Mouse (Mus musculus) liver, embryonic 14.5 days (tissue): ENCODE measurements around the gene Tram1l1. TPM values are rescaled to one million over a fixed set of nuclear protein-coding genes. Genes with fewer than 3 reads are reported as not detected.

Experiments
- ATAC-seq: fragments of 200-750 bp; cut with Nextera tagmentation; 2 replicates; pipeline ENCODE4 v1.8.0; 2017; ENCODE audit warnings: moderate number of reproducible peaks, mild to moderate bottlenecking, moderate library complexity; ENCODE audit not compliant: insufficient read depth
- DNase-seq, 3 experiments: peaks; one replicate each; pipeline ENCODE4 v3.0.0-alpha.2; 2012 to 2013; ENCODE audit warnings: low read depth in 3 of 3, low spot score in 3 of 3
- H3K27ac ChIP-seq: fragments of 300-500 bp; sonication (generic); 2 replicates; pipeline ENCODE4 v1.5.1; 2014; ENCODE audit warnings: moderate library complexity, mild to moderate bottlenecking, control low read depth, inconsistent platforms
- H3K27me3 ChIP-seq: fragments of 300-500 bp; sonication (generic); 2 replicates; pipeline ENCODE4 v1.6.1; 2014; ENCODE audit warnings: mild to moderate bottlenecking, low read length, moderate library complexity; ENCODE audit not compliant: control insufficient read depth, insufficient read depth
- H3K36me3 ChIP-seq: fragments of 300-500 bp; sonication (generic); replicated peaks from 2 replicates; pipeline ENCODE4 v1.6.1; 2014; ENCODE audit warnings: low read depth; ENCODE audit not compliant: control insufficient read depth, insufficient read depth
- H3K4me1 ChIP-seq, 2 experiments: fragments of 200-500 bp in 1 of 2; fragments of 300-500 bp in 1 of 2; sonication (generic) in 1 of 2; replicated peaks; 2 replicates each; pipeline ENCODE4 v1.6.1; 2012 to 2014; ENCODE audit warnings: antibody characterized with exemption in 1 of 2, inconsistent platforms in 1 of 2, low read length in 1 of 2; ENCODE audit not compliant: control insufficient read depth in 2 of 2, insufficient read depth in 2 of 2
- H3K4me2 ChIP-seq: fragments of 300-500 bp; sonication (generic); 2 replicates; pipeline ENCODE4 v1.6.1; 2014; ENCODE audit warnings: low read depth, mild to moderate bottlenecking, control low read depth, moderate library complexity
- H3K4me3 ChIP-seq, 2 experiments: fragments of 200-500 bp in 1 of 2; fragments of 300-500 bp in 1 of 2; sonication (generic) in 1 of 2; 2 replicates each; pipeline ENCODE4 v1.5.1; 2012 to 2014; ENCODE audit warnings: low read depth in 2 of 2, low read length in 2 of 2, mild to moderate bottlenecking in 2 of 2, control low read depth in 1 of 2, inconsistent platforms in 1 of 2, moderate library complexity in 1 of 2; ENCODE audit not compliant: insufficient read depth in 1 of 2
- H3K9ac ChIP-seq: fragments of 300-500 bp; sonication (generic); replicated peaks from 2 replicates; pipeline ENCODE4 v1.6.1; 2014; ENCODE audit warnings: mild to moderate bottlenecking, control low read depth, moderate library complexity
- H3K9me3 ChIP-seq: fragments of 300-500 bp; sonication (generic); 2 replicates; pipeline ENCODE4 v1.6.1; 2016; ENCODE audit warnings: low read length, mixed read lengths; ENCODE audit not compliant: control insufficient read depth
- CTCF ChIP-seq: IDR thresholded peaks from 2 replicates; pipeline ENCODE4 v1.5.1; 2016; ENCODE audit warnings: antibody characterized with exemption, low read depth, control low read depth
- EP300 ChIP-seq: IDR thresholded peaks from 2 replicates; pipeline ENCODE4 v1.6.1; 2016; ENCODE audit warnings: antibody characterized with exemption, low read depth
- WGBS: fragments of 180-500 bp; shearing (Covaris S2); extraction: QIAGEN DNeasy Blood & Tissue Kit; methylation state at CpG from one replicate; pipeline ENCODE4 v1.1.7; 2014; ENCODE audit not compliant: insufficient replicate concordance; 5-methylcytosine and 5-hydroxymethylcytosine counted together
- polyA plus RNA-seq, 2 experiments: library from polyadenylated mRNA; depleted of rRNA in 1 of 2; stranded (reverse) in 1 of 2; unstranded in 1 of 2; fragments of >200 nt; fragmentation: Nextera tagmentation in 1 of 2; extraction: Ambion mirVana in 1 of 2; gene quantifications; 2 replicates each; pipeline versions ENCODE4 v1.2.1 to v1.2.3; 2012 to 2014

Gene Tram1l1
- polyA plus RNA-seq, 2 experiments = 0.11 to 0.19 TPM

DNA sequence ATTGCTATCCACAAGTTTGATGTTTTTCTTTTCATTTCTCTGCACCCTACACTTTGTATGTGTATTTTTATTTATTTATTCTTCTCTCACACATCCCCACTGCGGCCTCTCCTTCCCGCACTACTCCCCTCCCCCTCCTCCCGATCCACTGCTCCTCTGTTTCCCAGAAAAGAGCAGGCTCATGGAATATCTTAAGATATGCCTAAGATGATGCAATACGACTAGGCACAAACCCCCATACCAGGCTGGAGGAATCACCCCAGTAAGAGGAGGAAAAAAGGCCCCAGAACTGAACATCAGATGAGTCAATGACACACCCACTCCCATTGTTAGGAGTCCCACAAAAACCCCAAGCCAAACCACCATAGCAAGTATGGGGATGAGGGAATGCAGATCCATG is 1.4 kb upstream of the Tram1l1 start:
- Histone ChIP-seq H3K4me2 (no peak overlapping the region), H3K27me3 (no peaks in the 10 kb centered on the region), H3K27ac (no peak overlapping the region), H3K4me1 (no peaks in the 10 kb centered on the region), H3K9me3 (no peaks in the 10 kb centered on the region), H3K36me3 (no peaks in the 10 kb centered on the region), H3K4me3 (no peak overlapping the region), H3K9ac (no peak overlapping the region)
- DNase-seq (no peak), ATAC-seq (no peak)
- WGBS = 57% methylated on average over 4 of the region's 4 CpGs
- no peak for TF ChIP-seq CTCF
- TF ChIP-seq EP300 = no peak

DNA sequence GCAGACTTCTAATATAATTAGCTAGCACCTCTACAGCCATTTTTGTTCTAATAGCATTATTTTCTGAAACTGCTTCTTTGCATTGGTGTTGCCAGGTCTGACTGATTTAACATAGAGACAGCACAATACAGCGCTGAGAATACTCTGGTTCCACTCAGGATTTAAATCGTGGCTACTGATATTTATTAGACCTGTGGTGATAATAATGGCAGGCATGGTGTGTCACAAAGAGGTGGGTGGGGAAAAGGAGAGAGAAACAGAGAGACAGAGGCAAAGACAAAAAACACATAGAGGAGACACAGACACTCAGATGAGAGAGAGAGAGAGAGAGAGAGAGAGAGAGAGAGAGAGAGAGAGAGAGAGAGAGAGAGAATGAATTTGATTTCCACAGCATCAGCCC is 257 bp upstream of the Tram1l1 start:
- no peaks in the 10 kb centered on the region for H3K4me1 ChIP-seq
- H3K4me2 ChIP-seq = peak overlapping the region; percentile 32; the same call in 1 of the 2 replicates
- H3K9me3 ChIP-seq = no peaks in the 10 kb centered on the region
- WGBS = 17% methylated on average over 2 of the region's 2 CpGs
- H3K9ac ChIP-seq = no peak overlapping the region
- no peak for DNase-seq
- no peaks in the 10 kb centered on the region for H3K36me3 ChIP-seq
- ATAC-seq = no peak
- no peaks in the 10 kb centered on the region for H3K27me3 ChIP-seq
- H3K4me3 ChIP-seq = peak overlapping the region in 1 of 2 experiments; percentile 52; a peak in 3 of 4 replicates
- H3K27ac ChIP-seq = no peak overlapping the region
- TF ChIP-seq EP300 (no peak), CTCF (no peak)

DNA sequence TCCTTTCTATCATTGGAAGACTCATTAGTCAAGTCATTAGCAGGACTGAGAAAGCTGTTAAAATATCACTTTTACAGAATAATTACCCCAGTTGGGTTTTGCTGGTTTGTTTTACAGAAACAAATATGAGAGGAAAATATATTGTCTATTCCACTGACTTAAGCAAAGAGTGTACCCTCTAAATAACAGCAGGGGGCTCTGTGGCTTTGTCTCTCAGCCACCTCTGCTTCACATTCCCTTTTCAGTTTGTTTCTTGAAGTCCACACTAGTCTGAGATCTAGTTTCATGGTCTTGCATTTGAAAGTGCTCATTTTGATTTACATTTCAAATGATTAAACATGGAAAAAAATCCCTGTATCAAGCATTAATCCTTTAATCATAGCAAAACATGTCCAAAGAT is 25.8 kb downstream of the Tram1l1 start:
- no peaks in the 10 kb centered on the region for H3K9me3 ChIP-seq
- DNase-seq (no peak), ATAC-seq (no peak)

DNA sequence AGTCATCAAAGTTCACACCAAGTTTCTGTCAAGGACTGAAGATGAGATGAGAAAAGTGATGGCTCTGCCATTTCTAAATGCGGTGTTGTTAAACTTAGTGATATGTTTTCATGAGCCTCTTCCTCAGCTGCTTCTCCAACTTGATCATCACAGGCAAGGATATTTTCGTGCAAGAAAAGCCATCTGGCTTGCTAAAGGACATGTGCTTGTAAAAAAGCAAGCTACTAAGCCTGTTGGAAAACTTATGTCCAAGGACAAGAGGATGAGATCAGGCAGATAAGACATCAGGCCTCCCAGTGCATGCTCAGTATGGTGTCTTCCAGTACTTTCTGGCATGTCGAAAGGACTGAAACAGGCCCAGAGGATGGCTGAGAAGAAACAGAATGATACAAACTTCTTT is 36.9 kb downstream of the Tram1l1 start:
- ATAC-seq (no peak), DNase-seq (no peak)
- 61% methylated on average over 3 of the region's 3 CpGs for WGBS
- H3K36me3 ChIP-seq = no peaks in the 10 kb centered on the region
- H3K9me3 ChIP-seq = no peaks in the 10 kb centered on the region; the same call in 1 of the 2 replicates
- H3K4me3 ChIP-seq = no peak overlapping the region
- no peak overlapping the region for H3K9ac ChIP-seq
- H3K4me1 ChIP-seq = no peaks in the 10 kb centered on the region
- no peak for TF ChIP-seq EP300
- no peak for TF ChIP-seq CTCF
- no peaks in the 10 kb centered on the region for H3K27me3 ChIP-seq
- no peak overlapping the region for H3K4me2 ChIP-seq
- no peak overlapping the region for H3K27ac ChIP-seq

More for the DNA sequence above, 25.8 kb downstream of the Tram1l1 start:
- Histone ChIP-seq H3K36me3 (no peaks in the 10 kb centered on the region), H3K27me3 (no peaks in the 10 kb centered on the region), H3K9ac (no peak overlapping the region), H3K4me2 (no peak overlapping the region), H3K4me3 (no peak overlapping the region), H3K4me1 (no peaks in the 10 kb centered on the region), H3K27ac (no peak overlapping the region)
- TF ChIP-seq CTCF (no peak), EP300 (no peak)

DNA sequence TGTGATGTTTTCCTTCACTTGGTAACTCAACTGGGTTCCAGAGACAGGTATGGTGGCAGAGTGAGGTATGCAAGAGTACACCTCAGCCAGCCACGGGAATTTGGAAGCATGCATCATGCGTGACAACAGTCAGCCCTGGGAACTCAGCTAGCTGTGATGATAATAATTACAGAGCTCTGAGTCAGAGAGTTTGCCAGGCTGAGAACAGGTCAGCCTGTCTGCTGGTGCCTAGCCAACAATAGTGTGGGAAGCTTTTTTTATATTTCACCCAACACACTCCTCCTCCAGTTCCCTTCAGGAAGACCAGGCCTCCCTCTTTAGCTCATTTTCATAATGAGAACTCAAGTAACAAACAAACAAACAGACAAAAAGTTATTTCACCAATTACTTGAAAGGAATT is 51.4 kb downstream of the Tram1l1 start:
- Histone ChIP-seq H3K4me3 (no peak overlapping the region), H3K27me3 (no peaks in the 10 kb centered on the region), H3K4me2 (no peak overlapping the region), H3K36me3 (no peaks in the 10 kb centered on the region), H3K27ac (no peak overlapping the region), H3K9me3 (no peaks in the 10 kb centered on the region), H3K9ac (no peak overlapping the region), H3K4me1 (no peaks in the 10 kb centered on the region)
- 70% methylated on average over 2 of the region's 2 CpGs for WGBS
- DNase-seq = no peak
- TF ChIP-seq CTCF = no peak
- no peak for TF ChIP-seq EP300
- no peak for ATAC-seq

Other genes starting within 250 kb of the Tram1l1 start
- gene 1700006A11Rik, start 105.2 kb downstream of the Tram1l1 start, polyA plus RNA-seq (2012; rRNA removed) = not detected in 2 replicates
- not detected in 2 replicates for gene 1700006A11Rik, start 105.2 kb downstream of the Tram1l1 start, polyA plus RNA-seq (2014; fragmentation: Nextera tagmentation; extraction: Ambion mirVana)